Comparison of ENCODE assay signal across 24 mouse cellular contexts in the genomic region with DNA sequence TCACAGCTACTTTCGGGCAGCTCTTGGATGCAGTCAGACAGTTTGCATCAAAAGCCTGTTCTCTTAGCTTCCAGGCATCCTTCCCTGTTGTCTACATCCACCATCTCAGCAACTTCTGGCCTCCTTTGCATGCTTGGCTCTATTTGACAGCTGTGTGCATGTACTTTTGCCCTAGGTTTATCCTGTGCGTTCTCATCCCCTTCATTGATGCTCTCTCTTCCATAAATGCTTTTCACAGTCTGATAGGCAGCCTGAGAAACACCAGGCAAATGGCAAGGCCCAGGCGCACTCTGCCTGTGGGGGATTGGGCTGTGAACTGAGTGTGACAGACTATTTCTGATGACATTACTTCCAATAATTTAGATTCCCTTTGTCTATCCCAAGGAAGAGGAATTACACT.
A peak's percentile ranks its signal among the peaks of the same experiment; 100 is the strongest.
DNase-seq lines count a peak whose midpoint lies in the region; ATAC-seq and TF ChIP-seq lines count a peak whose summit lies in the region.
"Had no signal": no experiment of that assay in that cellular context is flagged by ENCODE, and none has a peak within 500 bp of the region (broad histone marks: within the 10 kb centered on the region; RNA-seq: fewer than 3 reads in every experiment).

No protein-coding gene starts in this region.

- H3K4me2 ChIP-seq in forebrain, postnatal 0 days (ENCODE audit: low read depth) = no peak overlapping the region
- no peak overlapping the region for H3K4me2 ChIP-seq in forebrain, embryonic 14.5 days (ENCODE audit: low read length)
- no peak overlapping the region for H3K4me2 ChIP-seq in midbrain, embryonic 15.5 days
- no peak overlapping the region for H3K4me2 ChIP-seq in midbrain, embryonic 14.5 days (ENCODE audit: low read length)
- H3K4me2 ChIP-seq in kidney, embryonic 15.5 days = no peak overlapping the region
- H3K4me2 ChIP-seq: heart, embryonic 15.5 days; liver, embryonic 12.5 days had no signal

- H3K9me3 ChIP-seq in forebrain, postnatal 0 days (ENCODE audit: low read length) = no peaks in the 10 kb centered on the region
- H3K9me3 ChIP-seq in forebrain, embryonic 14.5 days (replicated peaks; ENCODE audit: control insufficient read depth, low read length) = no peaks in the 10 kb centered on the region
- no peaks in the 10 kb centered on the region for H3K9me3 ChIP-seq in midbrain, embryonic 10.5 days (replicated peaks)
- no peaks in the 10 kb centered on the region for H3K9me3 ChIP-seq in midbrain, embryonic 15.5 days
- peaks cover 3% of the 10 kb centered on the region; the same call in 1 of the 2 replicates for H3K9me3 ChIP-seq in midbrain, embryonic 14.5 days (ENCODE audit: control insufficient read depth, low read length)
- no peaks in the 10 kb centered on the region for H3K9me3 ChIP-seq in kidney, embryonic 15.5 days (replicated peaks)
- H3K9me3 ChIP-seq: heart, embryonic 10.5 days; heart, embryonic 15.5 days had no signal

- H3K4me3 ChIP-seq in forebrain, postnatal 0 days (ENCODE audit: low read depth, low read length) = no peak overlapping the region
- no peak overlapping the region for H3K4me3 ChIP-seq in forebrain, embryonic 14.5 days (ENCODE audit: low read depth, low read length)
- no peak overlapping the region for H3K4me3 ChIP-seq in midbrain, embryonic 10.5 days
- H3K4me3 ChIP-seq in midbrain, embryonic 15.5 days = no peak overlapping the region
- no peak overlapping the region for H3K4me3 ChIP-seq in midbrain, embryonic 14.5 days (replicated peaks; ENCODE audit: low read depth, low read length)
- no peak overlapping the region for H3K4me3 ChIP-seq in kidney, embryonic 15.5 days (replicated peaks)
- H3K4me3 ChIP-seq: heart, embryonic 10.5 days; heart, embryonic 15.5 days; left cerebral cortex, adult 2 months; liver, embryonic 12.5 days; megakaryocyte, embryonic 14.5 days had no signal

- no peaks in the 10 kb centered on the region for H3K4me1 ChIP-seq in forebrain, postnatal 0 days (ENCODE audit: insufficient read depth)
- no peaks in the 10 kb centered on the region for H3K4me1 ChIP-seq in forebrain, embryonic 14.5 days (ENCODE audit: control insufficient read depth, insufficient read depth, low read length)
- H3K4me1 ChIP-seq in midbrain, embryonic 10.5 days = peaks cover 8% of the 10 kb centered on the region
- H3K4me1 ChIP-seq in midbrain, embryonic 15.5 days = peaks cover 4% of the 10 kb centered on the region; the same call in 1 of the 2 replicates
- H3K4me1 ChIP-seq in midbrain, embryonic 14.5 days (ENCODE audit: control insufficient read depth, insufficient read depth, low read length) = peaks cover 5% of the 10 kb centered on the region; the same call in 1 of the 2 replicates
- H3K4me1 ChIP-seq in kidney, embryonic 15.5 days = no peaks in the 10 kb centered on the region
- H3K4me1 ChIP-seq: heart, embryonic 10.5 days; heart, embryonic 15.5 days; liver, embryonic 12.5 days; megakaryocyte, embryonic 14.5 days had no signal

- no peak overlapping the region for H3K9ac ChIP-seq in forebrain, postnatal 0 days
- H3K9ac ChIP-seq in forebrain, embryonic 14.5 days (ENCODE audit: low read length) = no peak overlapping the region
- H3K9ac ChIP-seq in midbrain, embryonic 15.5 days = no peak overlapping the region
- no peak overlapping the region for H3K9ac ChIP-seq in midbrain, embryonic 14.5 days (replicated peaks; ENCODE audit: low read length)
- H3K9ac ChIP-seq in kidney, embryonic 15.5 days = no peak overlapping the region
- H3K9ac ChIP-seq: heart, embryonic 15.5 days; liver, embryonic 12.5 days; liver, postnatal 0 days had no signal

- H3K27ac ChIP-seq in forebrain, postnatal 0 days (ENCODE audit: low read depth, low read length) = 0 out of 2 replicates have a peak overlapping the region, but pooled peaks have one; percentile 1
- H3K27ac ChIP-seq in forebrain, embryonic 14.5 days (ENCODE audit: low read depth, low read length) = no peak overlapping the region
- H3K27ac ChIP-seq in midbrain, embryonic 10.5 days (replicated peaks) = 0 out of 2 replicates have a peak overlapping the region, but pooled peaks have one; percentile 33
- no peak overlapping the region for H3K27ac ChIP-seq in midbrain, embryonic 15.5 days
- H3K27ac ChIP-seq in midbrain, embryonic 14.5 days (replicated peaks; ENCODE audit: low read depth, low read length) = no peak overlapping the region; the same call in 1 of the 2 replicates
- no peak overlapping the region for H3K27ac ChIP-seq in kidney, embryonic 15.5 days
- H3K27ac ChIP-seq: heart, embryonic 10.5 days; heart, embryonic 15.5 days; left cerebral cortex, adult 2 months; liver, embryonic 12.5 days had no signal

- no peak for TF ChIP-seq CTCF in forebrain, postnatal 0 days (IDR thresholded peaks at IDR 0.05; ENCODE audit: low read depth)

- no peaks in the 10 kb centered on the region for H3K27me3 ChIP-seq in forebrain, postnatal 0 days (ENCODE audit: insufficient read depth, low read length)
- no peaks in the 10 kb centered on the region for H3K27me3 ChIP-seq in forebrain, embryonic 14.5 days (replicated peaks; ENCODE audit: control insufficient read depth, insufficient read depth, low read length)
- H3K27me3 ChIP-seq in midbrain, embryonic 10.5 days (ENCODE audit: low read depth, poor library complexity, severe bottlenecking) = no peaks in the 10 kb centered on the region
- H3K27me3 ChIP-seq in midbrain, embryonic 15.5 days (replicated peaks) = no peaks in the 10 kb centered on the region
- no peaks in the 10 kb centered on the region for H3K27me3 ChIP-seq in midbrain, embryonic 14.5 days (ENCODE audit: control insufficient read depth, insufficient read depth, low read length)
- H3K27me3 ChIP-seq in kidney, embryonic 15.5 days = no peaks in the 10 kb centered on the region
- H3K27me3 ChIP-seq: heart, embryonic 15.5 days; liver, embryonic 12.5 days; megakaryocyte, embryonic 14.5 days had no signal

- 62% methylated on average over 3 of the region's 3 CpGs for WGBS in forebrain, postnatal 0 days
- WGBS in forebrain, embryonic 14.5 days = 71% methylated on average over 3 of the region's 3 CpGs
- 75% methylated on average over 3 of the region's 3 CpGs for WGBS in midbrain, embryonic 10.5 days
- WGBS in midbrain, embryonic 15.5 days = 54% methylated on average over 3 of the region's 3 CpGs
- 50% methylated on average over 3 of the region's 3 CpGs for WGBS in midbrain, embryonic 14.5 days
- 76% methylated on average over 3 of the region's 3 CpGs for whole genome bisulfite sequencing in kidney, embryonic 15.5 days

- DNase-seq in forebrain, postnatal 0 days = no peak
- no peak for DNase-seq in forebrain, embryonic 14.5 days (ENCODE audit: low spot score)
- DNase-seq in midbrain, embryonic 10.5 days (ENCODE audit: low spot score) = no peak
- DNase-seq in midbrain, embryonic 14.5 days = peak; percentile 20
- peak; percentile 80 for DNase-seq in retina, postnatal 1 day
- DNase-seq in right cerebral cortex, postnatal 36 days (ENCODE audit: low spot score in 2 of 2) = no peak
- DNase-seq: adrenal gland, adult 2 months; adrenal gland, postnatal 36 days; cerebellum, adult 2 months; cerebellum, postnatal 36 days; gastrocnemius, postnatal 25 days; heart, adult 11 months; kidney, adult 9 months; kidney, postnatal 14 days; liver, postnatal 0 days; lung, postnatal 4 days had no signal

- ATAC-seq in forebrain, postnatal 0 days = peak; percentile 34; the same call in 1 of the 2 replicates
- no peak for ATAC-seq in forebrain, embryonic 14.5 days
- ATAC-seq in midbrain, embryonic 15.5 days (replicated peaks) = no peak
- no peak for ATAC-seq in midbrain, embryonic 14.5 days (ENCODE audit: low FRiP score, low TSS enrichment)
- ATAC-seq in kidney, embryonic 15.5 days (replicated peaks; ENCODE audit: low FRiP score) = no peak
- ATAC-seq: activated CD4-positive, CD25-positive, alpha-beta regulatory T cell, adult 4 months; liver, embryonic 12.5 days; liver, postnatal 0 days had no signal

- H3K36me3 ChIP-seq in forebrain, postnatal 0 days (ENCODE audit: insufficient read depth) = no peaks in the 10 kb centered on the region
- H3K36me3 ChIP-seq in forebrain, embryonic 14.5 days (ENCODE audit: control insufficient read depth, insufficient read depth, low read length) = no peaks in the 10 kb centered on the region
- no peaks in the 10 kb centered on the region for H3K36me3 ChIP-seq in midbrain, embryonic 10.5 days
- H3K36me3 ChIP-seq in midbrain, embryonic 15.5 days (replicated peaks) = no peaks in the 10 kb centered on the region
- H3K36me3 ChIP-seq in midbrain, embryonic 14.5 days (ENCODE audit: control insufficient read depth, insufficient read depth, low read length) = no peaks in the 10 kb centered on the region
- H3K36me3 ChIP-seq in kidney, embryonic 15.5 days = no peaks in the 10 kb centered on the region
- H3K36me3 ChIP-seq: heart, embryonic 10.5 days; heart, embryonic 15.5 days; liver, embryonic 12.5 days had no signal

Comparison
In these comparisons a context has a peak if more than half of its experiments do, and no peak if none do; other contexts are left out.
1. DNase-seq: peak in midbrain, embryonic 14.5 days (single experiment) and retina, postnatal 1 day (single experiment); none in forebrain, postnatal 0 days (single experiment), forebrain, embryonic 14.5 days (single experiment), midbrain, embryonic 10.5 days (single experiment) and right cerebral cortex, postnatal 36 days (0 of 2).
2. H3K27ac ChIP-seq: peak in forebrain, postnatal 0 days (single experiment) and midbrain, embryonic 10.5 days (single experiment); none in forebrain, embryonic 14.5 days (single experiment), midbrain, embryonic 15.5 days (single experiment), midbrain, embryonic 14.5 days (single experiment) and kidney, embryonic 15.5 days (single experiment).